Mouse (Mus musculus) heart, adult 9 months (tissue): ENCODE results near the gene Dnajb11.
A peak's percentile ranks its signal among the peaks of the same experiment; 100 is the strongest.

Experiments used
- DNase-seq, 2 experiments: peaks; one replicate each; pipeline ENCODE4 v3.0.0; 2022; ENCODE audit warnings: low spot score in 2 of 2

The Dnajb11 gene

DNA sequence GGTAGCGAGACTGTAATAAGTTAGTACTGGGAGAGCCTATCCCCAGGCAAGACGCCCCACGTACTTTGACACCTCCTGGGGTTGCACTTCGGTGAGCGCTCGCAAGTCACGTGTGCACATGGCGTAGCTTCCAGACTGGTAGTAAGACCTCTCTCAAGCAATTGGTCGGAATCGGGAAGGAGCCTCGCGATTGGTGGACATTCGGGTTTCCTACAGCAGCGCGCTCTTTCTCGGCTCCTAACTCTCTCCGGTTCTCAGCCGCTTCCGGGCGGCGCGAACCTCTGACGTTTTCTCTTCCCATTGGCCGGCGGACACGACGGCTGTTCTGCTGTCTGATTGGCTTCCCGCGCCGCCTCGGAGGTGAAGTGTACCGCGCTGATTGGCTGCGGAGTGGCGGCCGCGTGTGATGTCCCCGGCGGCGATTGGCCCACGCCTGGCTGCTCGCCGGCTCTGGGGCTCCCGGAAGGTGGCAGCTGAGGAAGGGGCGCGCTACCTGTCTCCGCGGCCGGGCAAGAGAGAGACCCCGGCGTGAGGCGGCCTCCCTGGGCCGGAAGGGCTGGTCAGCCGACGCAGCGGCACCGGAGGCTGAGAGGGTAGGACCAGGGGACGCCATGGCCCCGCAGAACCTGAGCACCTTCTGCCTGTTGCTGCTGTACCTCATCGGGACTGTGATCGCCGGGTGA, at the start of gene Dnajb11, which contains the start of gene Tbccd1:
TSS of gene Dnajb11 (plus strand) at position 415 of the 683 bp plus-strand sequence.
TSS of gene Tbccd1 (minus strand) at position 239 of the 683 bp plus-strand sequence.
- peak; percentile 99 to 100 for DNase-seq

DNA sequence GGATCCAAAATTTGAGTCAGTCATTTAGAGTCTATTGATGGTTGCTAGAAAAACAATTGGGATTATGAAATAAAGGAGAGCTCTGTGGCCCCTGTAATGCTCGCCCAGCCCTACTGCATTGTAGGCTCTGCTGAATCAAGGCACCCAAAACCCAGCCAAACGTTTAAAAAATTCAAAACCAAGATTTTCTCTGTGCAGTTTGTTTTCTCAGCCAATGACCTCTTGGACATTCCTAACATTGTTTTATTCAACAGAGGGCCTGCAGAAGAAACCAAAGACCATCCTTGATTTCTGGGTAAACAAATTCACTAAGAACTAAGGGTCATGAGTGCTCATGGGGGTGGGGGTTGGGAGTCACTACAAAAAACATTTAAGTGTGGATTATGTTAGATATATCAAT, 46.2 kb upstream of the Dnajb11 start, which contains the start of gene Crygs:
TSS of gene Crygs (minus strand) at position 101 of the 400 bp plus-strand sequence.
- no peak for DNase-seq

DNA sequence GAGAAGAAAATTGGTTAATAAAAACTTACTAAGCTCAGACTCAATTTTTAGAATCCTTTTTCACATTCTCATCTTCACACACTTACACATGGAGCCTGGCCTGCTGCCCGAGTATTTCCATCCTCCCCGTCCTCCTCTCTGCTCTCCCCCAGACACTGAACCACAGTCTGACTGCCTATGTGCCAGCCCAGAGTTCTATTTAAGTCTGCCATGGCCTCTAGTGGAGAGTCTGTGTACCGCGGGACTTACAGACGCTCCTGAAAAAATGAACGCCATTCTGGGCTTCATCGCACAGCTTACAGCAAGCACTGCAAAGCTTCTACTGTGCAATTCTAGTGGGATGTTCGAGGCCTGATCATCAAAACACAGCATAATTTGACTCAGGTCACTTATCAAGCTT, 36.9 kb upstream of the Dnajb11 start:
- no peak for DNase-seq

DNA sequence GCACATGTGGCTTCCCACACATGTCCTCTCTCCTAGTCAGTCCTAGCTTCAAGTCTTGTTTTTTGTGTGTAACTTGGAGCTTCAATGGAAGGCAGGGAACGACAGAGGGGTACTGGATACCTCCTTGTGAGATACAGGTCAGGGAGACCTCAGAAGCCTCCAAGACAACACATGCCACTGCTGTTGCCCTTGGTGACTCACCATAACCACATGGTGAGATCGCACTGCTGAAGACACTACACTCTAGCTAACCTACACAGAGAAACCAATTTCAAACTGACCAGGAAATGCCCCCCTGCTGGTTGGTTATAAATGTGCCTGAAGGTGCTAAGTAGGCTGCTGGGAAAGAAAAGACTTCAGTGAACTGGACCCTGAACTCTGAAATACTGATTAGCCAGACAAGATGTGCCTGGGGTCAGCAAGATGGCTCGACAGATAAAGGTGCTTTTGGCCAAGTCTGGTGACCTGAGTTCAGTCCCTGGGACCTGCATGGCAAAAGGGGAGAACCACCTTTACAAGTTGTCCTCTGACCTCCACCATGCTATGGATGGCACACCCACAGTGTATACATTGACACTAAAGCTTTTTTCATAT, 24.6 kb upstream of the Dnajb11 start:
- DNase-seq = no peak

DNA sequence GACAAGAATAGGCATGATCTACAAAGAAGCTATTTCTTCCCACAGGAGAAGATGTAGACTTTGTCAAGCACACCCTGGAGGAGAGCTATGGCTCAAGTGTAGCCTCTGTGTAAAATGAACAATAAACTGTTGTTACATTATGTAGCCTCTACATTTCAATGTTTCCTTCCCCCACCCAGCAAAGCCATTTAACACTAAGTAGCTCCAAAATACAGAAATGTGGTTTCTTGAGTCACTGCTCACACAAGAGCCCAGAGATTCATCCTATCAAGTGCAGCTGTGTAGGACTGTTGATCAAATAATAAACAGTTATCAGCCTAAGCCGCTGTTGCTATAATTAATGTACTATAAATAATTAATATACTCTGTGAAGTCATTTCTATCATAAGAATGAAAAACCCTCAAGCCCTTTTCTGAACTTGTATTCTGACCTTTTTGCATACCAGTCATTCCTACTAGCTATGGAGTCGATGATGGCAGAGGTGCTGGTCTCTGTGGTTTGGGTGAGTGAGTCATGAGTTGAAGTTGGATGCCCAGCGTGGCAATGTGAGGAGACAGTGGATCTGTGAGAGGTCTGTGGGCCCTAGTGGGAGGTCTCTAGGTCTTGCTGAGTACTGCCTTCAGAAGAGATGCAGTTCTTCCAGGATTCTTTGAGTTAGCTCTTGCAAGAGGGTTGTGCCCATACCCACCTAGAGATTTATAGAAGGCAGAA, 18.3 kb upstream of the Dnajb11 start:
- no peak for DNase-seq

DNA sequence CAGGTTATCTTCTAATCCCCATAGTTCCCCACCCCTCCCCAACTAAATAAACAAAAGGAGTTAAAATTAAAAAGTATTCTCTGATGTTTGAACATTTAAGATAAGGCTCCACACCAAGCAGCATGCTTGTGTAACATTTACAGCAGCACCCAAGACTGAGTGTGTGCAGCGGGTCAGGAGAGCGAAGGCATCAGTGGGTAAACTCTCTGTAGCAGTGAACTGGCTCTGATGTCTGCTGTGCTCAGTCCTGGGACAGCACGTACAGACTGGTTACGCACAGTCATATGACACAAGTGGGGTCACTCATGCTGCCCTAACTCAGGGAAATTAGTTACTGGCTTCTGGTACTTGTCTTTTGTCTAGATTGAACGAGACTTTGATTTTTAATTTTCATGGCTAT, 14.8 kb upstream of the Dnajb11 start:
- no peak for DNase-seq

DNA sequence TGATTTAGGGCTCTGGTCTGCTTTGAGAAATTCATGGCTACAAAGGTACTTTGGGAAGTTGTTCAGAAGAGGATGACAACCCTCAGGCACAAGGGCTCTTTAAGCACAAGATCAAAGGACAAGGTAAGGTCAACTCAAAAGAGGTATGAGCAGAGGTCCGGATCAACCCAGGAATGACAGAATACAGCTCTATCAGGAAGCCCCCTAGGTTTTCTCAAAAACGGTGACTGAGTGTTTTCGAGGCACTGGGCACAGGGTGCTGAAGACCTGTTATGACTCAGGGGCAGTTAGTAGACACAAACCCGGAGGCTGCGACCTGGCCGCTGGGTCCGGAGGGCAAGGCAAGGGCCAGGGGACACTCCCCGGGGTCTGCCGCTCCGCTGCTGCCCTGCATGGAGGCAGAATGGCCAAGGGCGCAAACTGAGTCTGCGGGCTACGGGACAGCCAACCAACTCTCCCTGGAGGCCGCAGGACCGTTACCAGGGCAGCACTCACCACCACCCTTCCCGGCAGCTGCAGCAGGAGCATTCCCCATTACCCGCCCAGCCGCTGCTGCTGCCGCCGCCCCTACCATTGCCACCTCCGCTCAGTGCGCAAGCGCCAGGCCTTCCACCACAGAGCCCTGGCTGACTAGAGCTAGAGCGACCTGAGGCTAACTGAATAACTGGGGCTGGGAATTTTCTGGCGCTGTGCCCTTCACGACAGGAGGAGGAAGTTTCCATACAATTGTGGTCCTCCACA, 13.4 kb upstream of the Dnajb11 start:
- peak; percentile 75 to 81 for DNase-seq

DNA sequence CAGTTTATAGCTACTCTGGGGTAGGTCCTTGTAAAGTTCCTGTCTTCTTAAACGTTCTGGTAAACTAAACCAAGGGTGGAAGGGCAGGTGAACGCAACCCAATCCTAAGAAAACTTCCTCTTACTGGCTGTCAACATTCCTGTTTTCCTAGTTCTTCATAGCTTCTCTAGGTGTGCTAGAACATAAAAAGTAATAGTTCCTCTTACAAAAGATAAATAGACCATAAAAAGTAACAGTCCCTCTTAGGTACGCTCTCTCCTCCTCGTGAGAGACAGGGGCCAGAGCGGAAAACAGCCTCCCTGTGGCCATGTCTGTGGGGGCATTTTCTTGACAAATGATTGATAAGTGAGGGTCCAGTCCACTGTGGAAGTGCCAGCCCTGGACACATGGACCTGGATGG, 12.8 kb upstream of the Dnajb11 start:
- DNase-seq = no peak

DNA sequence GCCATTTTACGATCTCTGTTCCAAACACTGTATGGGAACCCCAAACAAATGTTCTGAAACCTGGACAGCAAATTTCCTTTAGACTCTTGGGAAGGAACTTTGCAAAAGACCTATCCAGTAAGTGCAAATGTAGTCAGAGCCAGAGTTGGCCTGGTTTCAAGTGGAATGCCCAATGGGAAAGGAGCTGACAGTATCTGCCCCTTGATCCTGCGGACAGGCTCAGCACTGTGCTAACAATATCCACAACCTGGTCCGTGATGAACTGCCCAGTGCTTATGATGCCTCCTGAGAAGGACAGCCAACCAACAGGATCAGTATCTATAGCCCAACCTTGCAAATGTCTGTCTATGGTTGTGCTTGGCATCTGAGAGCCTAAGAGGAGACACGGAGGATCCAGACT, 12.2 kb upstream of the Dnajb11 start:
- DNase-seq = no peak

DNA sequence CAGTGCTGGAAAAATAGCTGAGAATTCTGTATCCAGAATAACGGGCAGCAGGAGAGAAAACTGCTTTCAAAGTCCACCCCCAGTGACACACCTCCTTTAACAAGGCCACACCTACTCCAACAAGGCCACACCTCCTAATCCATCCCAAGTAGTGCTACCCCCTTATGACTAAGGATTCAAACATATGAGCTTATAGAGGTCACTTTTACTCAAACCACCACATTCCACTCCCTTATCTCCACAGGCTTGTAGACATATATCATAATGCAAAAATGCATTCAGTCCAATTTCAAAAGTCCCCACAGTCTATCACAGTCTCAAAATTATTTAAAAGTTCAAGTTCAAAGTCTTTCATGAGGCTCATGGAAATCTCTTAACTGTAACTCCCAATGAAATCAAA, 10.0 kb upstream of the Dnajb11 start:
- no peak for DNase-seq

DNA sequence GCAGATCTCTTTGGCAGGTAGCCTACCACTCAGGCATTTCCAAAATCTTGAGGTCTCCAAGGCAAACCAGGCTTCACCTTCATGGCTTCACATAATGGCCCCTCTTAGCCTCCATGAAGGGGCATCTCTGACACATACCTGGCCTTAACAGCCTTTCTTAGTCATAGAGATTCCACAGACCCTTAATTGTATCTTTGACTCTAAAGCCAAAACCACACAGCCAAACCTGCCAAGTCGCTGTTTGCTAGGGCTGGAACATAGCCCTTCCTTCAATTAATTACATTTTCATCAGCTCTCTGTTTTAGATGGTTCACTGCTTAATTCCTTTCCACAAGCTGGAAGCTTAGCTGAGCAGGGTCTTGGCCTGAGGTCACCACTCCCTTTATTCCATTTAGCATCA, 9.3 kb upstream of the Dnajb11 start:
- DNase-seq = no peak

DNA sequence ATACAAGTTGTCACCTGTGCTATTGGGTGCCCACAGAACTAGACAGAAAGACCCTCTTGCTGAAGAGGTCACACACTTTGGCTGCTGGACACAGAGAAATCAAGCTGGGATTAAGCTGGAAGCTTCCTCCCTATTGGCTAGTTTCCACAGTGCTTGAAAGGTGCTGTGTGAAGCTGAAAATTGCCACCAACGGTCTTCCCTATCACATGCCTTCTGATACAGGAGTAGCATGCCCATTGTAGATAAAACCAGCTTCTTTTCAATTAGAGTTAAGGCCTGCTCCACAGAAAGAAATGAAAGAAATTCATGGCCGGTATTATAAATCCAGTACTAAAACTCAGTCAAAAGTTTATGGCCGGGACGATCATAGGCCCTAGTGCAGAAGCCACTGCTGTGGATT, 4.9 kb upstream of the Dnajb11 start:
- no peak for DNase-seq

DNA sequence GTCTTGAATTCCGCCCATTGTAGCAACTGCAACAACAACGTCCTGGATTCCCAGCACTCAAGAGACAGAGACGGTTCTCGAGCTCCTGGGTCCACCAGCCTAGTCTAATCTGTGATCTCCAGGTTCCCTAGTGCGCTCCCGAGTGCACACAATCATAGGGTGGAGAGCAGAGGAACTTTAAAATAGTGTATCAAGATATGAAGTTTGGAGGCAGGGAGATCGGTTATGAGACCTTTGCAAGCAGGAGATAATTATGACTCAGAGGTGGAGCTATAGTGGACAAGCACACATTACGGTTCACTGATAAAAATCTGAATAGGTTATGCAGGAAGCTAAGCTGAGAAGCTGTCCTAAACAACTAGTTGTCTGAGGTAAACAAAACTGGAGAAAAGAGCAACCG, 872 bp upstream of the Dnajb11 start:
- DNase-seq = no peak

DNA sequence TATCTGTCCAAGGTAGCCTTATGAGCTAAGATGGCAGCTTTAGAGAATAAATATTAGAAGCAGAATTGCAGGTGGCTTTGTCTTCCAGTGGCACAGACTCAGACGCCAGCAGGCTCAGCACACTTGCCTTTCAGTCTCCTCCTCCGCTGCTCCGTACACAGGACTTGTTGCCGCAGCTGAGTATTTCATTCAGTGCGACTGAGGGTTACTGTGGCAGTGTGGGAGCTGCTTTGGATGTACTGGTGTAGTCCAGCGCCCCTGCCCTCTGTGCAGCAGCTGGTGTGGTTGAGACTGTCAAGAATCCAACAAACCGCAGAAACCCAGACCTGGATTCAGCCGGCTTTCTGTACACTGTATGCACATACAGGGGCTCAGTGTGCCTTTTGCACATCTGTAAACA, 14.8 kb downstream of the Dnajb11 start:
- no peak for DNase-seq

DNA sequence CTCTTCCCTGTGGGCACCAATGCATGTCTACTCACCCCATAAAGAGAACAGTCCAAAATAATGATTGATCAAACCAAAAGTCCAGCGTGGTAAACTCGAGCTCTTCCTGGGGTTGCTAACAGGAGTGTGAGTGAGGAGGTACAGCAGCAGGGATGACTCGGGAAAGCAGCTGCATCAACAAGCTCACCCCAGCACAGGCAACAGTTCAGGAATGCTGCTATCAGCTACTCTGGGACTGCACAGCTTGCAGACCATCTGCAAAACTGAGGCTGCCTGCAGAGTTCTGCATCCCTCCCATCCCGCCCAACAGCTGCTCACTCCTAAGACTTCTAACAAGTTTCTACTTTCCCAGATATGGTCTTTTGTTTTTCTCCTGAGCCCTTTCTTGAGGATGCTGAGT, 15.7 kb downstream of the Dnajb11 start:
- DNase-seq = no peak

DNA sequence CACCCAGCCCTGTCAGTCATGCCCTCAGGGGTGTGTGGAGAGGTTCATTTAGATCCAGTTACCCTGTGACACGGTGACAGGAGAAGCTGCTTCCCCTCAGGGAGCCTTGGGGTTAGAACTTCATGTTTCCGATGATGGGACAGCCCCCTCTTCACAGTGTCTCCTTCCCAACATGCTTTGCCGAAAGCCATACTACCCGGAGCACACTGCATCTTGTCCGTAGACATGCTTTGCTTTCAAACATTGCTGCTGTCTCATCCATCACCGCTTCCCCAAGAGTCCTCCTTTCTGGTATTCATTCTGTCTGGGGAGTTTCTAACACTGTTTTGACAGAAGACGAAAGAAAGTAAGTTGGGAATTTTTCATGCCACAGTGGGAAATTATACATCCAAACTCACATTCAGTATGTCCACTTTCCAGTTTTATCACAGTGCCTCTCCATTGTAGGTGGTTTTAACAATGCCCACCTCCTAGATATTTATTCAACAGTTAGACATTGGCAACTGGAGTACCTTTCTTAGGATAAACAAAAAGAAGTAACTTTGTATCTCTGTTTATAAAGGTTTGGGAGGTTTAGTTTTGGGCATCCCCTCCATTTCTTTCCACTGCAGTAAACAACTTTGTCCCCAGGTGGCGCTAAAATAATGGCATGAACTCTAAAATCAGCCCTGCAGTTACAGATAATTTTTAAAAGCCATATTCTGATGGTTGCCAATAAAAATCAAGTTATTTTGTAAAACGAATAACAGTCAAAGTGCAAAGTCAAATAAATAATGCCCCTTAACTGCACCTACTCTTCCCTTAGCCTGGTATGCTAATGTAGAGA, 18.8 kb downstream of the Dnajb11 start:
- DNase-seq = no peak

DNA sequence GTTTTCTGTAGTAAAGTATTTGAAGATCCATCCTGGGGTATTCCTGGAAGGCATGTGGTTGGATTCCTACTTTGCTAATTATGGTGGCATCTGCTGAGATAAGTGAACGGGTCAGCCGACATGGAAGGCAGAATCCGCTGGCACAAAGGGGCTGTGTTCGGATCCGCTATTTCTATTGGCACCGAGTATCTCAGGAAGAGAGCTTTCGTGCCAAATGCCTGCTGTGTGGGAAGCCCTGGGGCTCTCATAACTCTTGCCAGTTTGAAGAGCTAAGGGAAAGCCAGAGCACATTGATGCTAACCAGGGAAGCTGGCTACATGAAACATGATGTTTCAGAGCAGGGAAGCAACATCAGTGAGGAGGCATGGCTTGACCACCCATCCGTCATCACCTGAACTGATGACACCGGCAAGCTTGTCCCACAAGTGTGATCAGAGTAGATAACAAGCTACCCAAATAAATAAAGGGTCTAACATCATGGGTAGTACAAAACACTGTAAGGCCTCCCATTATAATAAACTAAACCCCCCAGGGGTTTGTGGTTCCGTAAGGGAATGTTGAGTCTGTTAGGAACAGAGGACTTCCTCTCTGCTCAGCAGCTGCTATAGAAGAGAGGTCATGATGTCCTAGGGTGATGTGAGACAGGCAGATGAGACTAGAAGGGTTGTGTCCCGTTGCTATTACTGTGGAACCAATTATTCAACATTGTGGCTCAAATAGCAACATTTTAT, 20.2 kb downstream of the Dnajb11 start:
- no peak for DNase-seq

DNA sequence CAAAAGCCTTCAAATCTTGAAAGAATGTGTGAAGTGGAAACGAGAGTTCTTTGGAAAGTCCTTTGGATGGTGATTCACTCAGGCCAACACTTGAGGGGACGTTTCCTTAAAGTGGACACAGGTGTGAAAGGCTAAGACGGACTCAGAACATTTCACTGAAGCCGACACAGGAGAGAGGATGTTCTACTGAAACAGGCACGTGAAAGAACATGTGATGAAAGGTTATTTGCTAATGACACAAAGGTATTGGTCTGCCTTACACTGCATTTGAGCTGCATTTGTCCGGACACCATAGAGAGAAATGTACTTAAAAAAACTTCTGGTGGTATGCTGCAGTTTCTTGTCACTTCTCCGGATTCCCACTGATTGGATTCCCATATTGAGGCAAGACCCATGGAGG, 21.1 kb downstream of the Dnajb11 start:
- DNase-seq = no peak

DNA sequence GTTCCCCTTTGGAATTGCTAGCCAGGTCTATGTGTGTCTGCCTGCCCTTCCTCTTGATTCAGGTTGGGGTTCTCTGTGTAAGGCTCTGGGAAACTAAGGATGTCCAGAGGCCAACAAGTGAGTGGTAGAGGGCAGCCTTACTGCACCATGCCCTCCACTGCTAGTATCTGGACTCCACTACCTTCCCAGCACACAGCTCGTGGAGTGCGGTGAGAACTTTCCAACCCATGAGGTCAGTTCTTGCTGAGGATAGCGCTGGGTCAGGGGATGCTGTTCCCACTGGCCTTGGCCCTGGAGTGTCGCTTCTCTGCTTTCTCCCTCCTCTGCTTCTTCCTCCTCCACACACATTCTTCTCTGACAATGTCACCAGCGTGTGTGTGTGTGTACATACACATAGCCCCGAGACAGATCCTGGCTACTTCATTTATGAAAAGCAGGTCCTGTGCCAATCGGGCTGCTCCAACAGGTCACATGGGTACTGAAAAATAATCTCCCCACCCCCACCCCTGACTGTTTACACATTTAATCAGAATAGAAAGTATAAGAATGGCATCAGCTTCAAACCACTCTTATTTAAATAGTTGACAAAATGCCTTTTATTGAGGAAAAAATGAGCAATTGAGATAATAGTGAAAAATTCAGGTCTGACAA, 22.4 kb downstream of the Dnajb11 start:
- no peak for DNase-seq

DNA sequence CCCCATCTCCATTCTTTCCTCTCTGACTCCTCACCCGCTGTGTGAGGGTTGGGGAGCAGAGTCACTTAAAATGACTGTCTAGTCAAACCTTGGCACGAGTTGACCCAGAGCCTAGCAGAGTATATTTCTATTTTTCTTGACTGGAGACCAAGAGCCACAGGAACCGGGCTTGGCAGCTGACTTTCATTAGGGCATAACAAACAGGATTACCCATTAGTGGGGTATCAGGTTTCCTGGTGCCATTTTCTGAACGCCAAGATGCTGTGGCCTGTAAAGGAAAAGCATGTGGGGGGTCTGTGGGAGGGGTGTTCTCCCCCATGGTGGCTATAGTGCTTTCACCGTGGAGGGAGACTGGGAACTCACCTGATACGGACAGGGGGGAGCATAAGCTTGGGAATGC, 23.3 kb downstream of the Dnajb11 start:
- DNase-seq = peak in 1 of 2 experiments; percentile 23
